Mouse (Mus musculus): ENCODE results near the gene Olfr569.

Olfr569 gene

DNA sequence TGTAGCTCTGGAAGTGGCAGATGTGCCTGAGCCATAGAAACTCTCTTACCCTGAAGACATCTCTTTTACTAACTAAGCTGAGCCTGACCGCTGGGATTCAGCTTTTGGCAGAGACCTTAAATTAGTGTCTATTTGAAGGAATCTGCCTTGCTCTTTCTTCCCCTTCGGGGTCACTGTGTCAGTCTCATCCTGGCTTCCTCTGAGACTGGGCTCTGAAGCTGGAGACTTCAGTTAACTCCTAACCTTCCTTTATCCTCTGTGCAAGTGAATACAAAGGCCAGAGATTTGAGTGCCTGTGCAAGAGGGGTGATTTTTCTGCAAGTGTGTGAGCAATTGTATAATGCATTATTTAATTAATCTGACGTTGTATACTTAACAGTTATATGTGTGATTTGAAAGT, at the start of gene Olfr569:
Gene Olfr569, minus strand, starts transcription at position 101 of the 400 bp plus-strand sequence.
- DNase-seq (ENCODE audit: low spot score) = no peak

- no peak for DNase-seq (ENCODE audit: low spot score)
Measured at GRCm38 (mm10) chr7:102927105-102927504, 36.4 kb upstream of the Olfr569 start.

DNA sequence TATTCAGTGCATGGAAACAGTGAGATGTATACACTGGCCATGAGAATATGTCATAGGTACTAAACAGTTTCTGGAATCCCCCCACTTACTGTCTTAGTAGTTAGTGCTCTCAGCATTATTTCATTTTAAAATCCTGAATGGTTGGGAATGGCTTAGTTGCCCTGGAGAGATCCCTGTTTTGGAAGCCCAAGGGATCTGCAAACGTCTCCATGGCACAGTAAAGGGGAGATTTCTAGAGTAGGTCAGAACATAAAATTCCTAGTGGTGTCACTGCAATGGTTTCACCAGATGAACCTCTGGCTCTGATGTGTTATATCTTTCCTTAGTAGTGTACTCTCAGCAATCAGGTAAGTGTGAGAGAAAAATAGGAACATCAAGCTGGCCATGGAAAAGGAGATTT, 33.4 kb upstream of the Olfr569 start, which contains the start of gene Olfr572:
Gene Olfr572, plus strand, starts transcription at position 301 of the 400 bp plus-strand sequence.
- no peak for DNase-seq (ENCODE audit: low spot score)

DNA sequence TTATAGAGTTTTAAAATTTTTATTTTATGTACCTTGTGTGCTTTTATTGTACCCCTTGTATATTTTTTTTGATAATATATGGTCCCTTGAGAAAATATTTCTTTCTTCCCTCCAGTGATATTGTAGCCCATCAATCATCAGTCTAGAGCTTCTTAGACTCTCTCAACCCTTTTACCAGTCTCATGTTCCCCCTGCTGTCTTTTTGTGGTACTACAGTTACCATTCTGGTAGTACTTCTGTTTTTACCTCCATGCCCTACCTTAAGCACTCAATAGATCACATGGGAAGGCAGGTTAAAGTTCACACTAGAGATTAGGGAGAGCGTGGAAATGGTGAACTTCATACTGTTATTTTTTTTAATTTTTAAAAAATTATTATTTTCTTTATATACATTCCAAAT, 28.9 kb upstream of the Olfr569 start:
- DNase-seq (ENCODE audit: low spot score) = peak; percentile 70

DNA sequence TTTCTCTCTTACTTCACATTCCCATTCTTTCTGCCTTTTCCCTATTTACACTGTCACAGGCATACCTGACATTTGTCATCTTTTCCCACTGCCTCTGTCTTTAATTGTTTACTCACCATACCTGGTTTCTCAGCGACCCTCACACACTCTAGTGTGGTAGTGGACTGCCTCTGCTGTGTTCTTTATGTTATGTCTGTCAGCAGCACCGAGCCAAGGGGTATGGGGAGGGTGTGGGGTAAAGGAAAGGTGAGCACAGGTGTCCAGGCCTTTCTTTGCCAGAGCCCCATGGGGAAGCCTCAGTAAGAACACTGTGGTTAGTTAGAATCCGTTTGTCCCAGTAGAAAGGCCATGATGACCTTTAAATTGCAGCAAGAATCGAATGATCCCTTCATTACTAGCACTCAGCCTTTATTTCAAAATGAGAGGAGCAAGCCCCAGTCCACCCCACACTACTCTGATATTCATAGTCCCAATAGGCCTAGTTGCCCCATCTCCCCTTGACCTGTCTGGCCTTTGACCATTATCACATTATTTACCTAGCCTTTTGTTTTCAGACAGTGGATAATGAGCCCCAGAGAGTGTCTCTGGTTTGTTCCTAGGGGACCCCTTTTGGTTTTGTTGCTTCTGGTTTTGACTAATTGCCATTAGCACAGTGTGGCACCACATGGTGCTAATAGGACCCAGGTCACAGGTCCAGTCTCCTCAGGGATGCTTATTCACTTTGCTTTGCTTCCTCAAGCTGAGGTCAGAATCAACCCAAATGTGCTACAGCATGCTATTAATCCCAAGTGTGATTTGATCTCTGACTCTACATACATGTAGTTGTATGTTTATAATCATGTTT, 26.6 kb upstream of the Olfr569 start, which contains the start of gene Olfr571:
Gene Olfr571, minus strand, starts transcription at position 505 of the 844 bp plus-strand sequence.
- DNase-seq (ENCODE audit: low spot score) = no peak

- DNase-seq (ENCODE audit: low spot score) = no peak
Measured at GRCm38 (mm10) chr7:102916405-102916804, 25.7 kb upstream of the Olfr569 start.

DNA sequence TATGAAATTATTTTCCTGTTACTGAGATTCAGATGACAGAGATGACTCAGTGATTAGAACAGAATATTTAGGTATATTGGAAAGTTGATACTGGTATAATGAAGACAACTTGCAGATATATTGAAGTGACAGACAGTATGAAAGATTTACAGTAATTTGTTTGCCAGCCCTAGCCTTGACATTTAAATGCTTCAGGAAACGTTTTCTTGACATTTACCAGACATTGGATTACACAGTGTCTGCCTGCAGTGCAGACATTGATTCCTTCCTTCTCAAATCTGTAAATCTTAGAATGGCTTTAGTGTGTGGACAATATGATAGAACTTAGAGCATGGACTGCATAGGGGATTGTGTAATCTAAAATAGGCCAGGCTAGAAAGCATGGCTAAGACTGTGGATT, 24.6 kb upstream of the Olfr569 start:
- DNase-seq (ENCODE audit: low spot score) = no peak

GRCm38 (mm10) chr7:102876822-102877221, 13.9 kb downstream of the Olfr569 start, which contains the start of gene Olfr568:
Gene Olfr568, plus strand, starts transcription at chr7:102877122.
- DNase-seq (ENCODE audit: low spot score) = no peak

- no peak for DNase-seq (ENCODE audit: low spot score)
Measured at GRCm38 (mm10) chr7:102858665-102859064, 32.0 kb downstream of the Olfr569 start, which contains the start of gene Olfr566. Gene Olfr566, minus strand, starts transcription at chr7:102858765.

DNA sequence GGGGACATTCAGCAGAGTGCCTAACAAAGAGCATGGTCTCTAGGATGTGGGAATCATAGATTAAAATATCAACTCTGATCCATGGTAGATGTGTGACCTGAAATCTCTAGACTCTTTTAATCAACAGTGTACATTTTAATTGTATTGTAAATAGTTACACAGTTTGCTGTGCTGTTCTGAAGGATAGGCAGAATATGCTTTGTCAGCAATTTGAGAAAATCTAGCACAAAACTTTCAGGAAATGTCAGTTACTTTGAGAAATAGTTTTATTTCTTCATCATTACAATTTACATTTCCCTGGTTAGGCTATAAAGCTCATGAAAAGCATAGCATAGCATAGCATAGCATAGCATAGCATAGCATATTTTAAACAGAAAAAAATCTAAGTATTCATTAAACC, 34.9 kb downstream of the Olfr569 start:
- no peak for DNase-seq (ENCODE audit: low spot score)

All from adipocyte (in vitro differentiated cells).